Mouse (Mus musculus) cerebellum, adult 9-10 months (tissue): ENCODE measurements around the gene Nebl.

Experiments
- DNase-seq: peaks from one replicate; pipeline ENCODE4 v3.0.0; 2022

Nebl gene

GRCm38 (mm10) chr2:17730957-17731830, at the start of gene Nebl:
Nebl (minus strand) TSS chr2:17731464.
- DNase-seq, result peak; percentile 65

- DNase-seq, result peak; percentile 5
These were observed 39.1 kb upstream of the Nebl start for GRCm38 (mm10) chr2:17770246-17770825.

GRCm38 (mm10) chr2:17769242-17769755, 38.0 kb upstream of the Nebl start:
- no peak for DNase-seq

- DNase-seq, result no peak
These were observed 25.0 kb upstream of the Nebl start for GRCm38 (mm10) chr2:17756271-17756670.

GRCm38 (mm10) chr2:17742051-17742763, 10.9 kb upstream of the Nebl start:
- no peak for DNase-seq

- no peak for DNase-seq
These were observed 10.3 kb upstream of the Nebl start for GRCm38 (mm10) chr2:17741555-17741954.

GRCm38 (mm10) chr2:17740454-17740853, 9.2 kb upstream of the Nebl start:
- DNase-seq, result no peak

GRCm38 (mm10) chr2:17732210-17732609, 946 bp upstream of the Nebl start:
- DNase-seq, result no peak

GRCm38 (mm10) chr2:17731831-17732200, 552 bp upstream of the Nebl start:
- DNase-seq, result no peak

- peak; percentile 62 for DNase-seq
These were observed 662 bp downstream of the Nebl start for GRCm38 (mm10) chr2:17730648-17730956.

GRCm38 (mm10) chr2:17729770-17730647, 1.3 kb downstream of the Nebl start:
- DNase-seq, result peak; percentile 21

GRCm38 (mm10) chr2:17724405-17724804, 6.9 kb downstream of the Nebl start:
- DNase-seq, result no peak

- DNase-seq, result no peak
These were observed 7.8 kb downstream of the Nebl start for GRCm38 (mm10) chr2:17723268-17724019.

GRCm38 (mm10) chr2:17721177-17721715, 10.0 kb downstream of the Nebl start:
- DNase-seq, result no peak

GRCm38 (mm10) chr2:17718281-17718680, 13.0 kb downstream of the Nebl start:
- no peak for DNase-seq

- no peak for DNase-seq
These were observed 14.1 kb downstream of the Nebl start for GRCm38 (mm10) chr2:17717200-17717599.

- DNase-seq, result no peak
These were observed 16.0 kb downstream of the Nebl start for GRCm38 (mm10) chr2:17715149-17715767.

- DNase-seq, result no peak
These were observed 16.6 kb downstream of the Nebl start for GRCm38 (mm10) chr2:17714661-17715060.

- DNase-seq, result no peak
These were observed 17.1 kb downstream of the Nebl start for GRCm38 (mm10) chr2:17714124-17714523.

GRCm38 (mm10) chr2:17711216-17711615, 20.0 kb downstream of the Nebl start:
- no peak for DNase-seq

GRCm38 (mm10) chr2:17710083-17710482, 21.2 kb downstream of the Nebl start:
- peak; percentile 38 for DNase-seq
